Mouse (Mus musculus) skeletal muscle tissue, adult 2 months (tissue): ENCODE results near the gene Lrrc3c.
"Not testable (repeated sequence)": the region's sequence is repeated elsewhere in the genome, so short reads cannot be mapped to it uniquely, and the experiment has no call there.

Experiments used
- DNase-seq: peaks from one replicate; pipeline ENCODE4 v3.0.0-alpha.2; 2012; ENCODE audit warnings: low read depth, low spot score

Lrrc3c gene

DNA sequence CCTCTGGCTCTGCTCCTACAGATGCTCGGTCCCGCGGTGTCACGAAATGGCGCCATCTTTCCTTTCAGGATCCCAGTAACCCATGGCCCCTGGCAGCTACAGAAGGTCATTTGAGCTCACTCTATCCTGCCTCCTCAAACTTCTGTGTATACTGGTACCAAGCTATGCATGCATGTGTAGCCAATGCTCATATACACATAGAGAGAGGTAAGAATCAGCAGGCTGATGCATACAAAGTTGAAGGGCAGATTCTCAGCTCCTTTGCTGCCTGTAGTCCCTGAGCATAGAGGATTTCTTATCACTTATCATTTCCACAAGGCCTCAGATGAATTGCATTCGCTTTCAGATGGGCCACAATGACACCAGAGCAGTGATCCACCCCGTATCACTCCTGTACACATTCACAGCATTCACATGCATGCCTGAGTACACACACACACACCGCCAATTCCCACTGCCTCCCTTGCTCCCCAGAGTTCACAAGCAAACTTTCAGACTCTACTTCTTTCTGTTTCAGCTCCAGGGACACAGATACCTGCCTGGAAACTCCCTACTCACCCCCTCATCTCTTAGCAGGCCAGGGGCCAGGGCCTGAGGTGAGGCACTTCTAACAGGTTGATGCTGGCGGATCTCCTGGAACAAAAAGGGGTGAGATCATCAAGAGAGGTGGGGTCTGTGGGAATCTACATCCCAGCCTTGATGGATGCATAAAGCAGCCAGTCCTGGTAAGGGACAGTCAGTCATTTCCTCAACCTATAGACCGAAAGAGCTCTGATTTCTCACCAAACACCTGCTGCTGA, 27.7 kb downstream of the Lrrc3c start, which contains the start of the genes Gm12355 and Gsdma3:
TSS of gene Gm12355 (minus strand) at position 51 of the 800 bp plus-strand sequence.
TSS of gene Gsdma3 (plus strand) at position 750 of the 800 bp plus-strand sequence.
- no peak for DNase-seq

DNA sequence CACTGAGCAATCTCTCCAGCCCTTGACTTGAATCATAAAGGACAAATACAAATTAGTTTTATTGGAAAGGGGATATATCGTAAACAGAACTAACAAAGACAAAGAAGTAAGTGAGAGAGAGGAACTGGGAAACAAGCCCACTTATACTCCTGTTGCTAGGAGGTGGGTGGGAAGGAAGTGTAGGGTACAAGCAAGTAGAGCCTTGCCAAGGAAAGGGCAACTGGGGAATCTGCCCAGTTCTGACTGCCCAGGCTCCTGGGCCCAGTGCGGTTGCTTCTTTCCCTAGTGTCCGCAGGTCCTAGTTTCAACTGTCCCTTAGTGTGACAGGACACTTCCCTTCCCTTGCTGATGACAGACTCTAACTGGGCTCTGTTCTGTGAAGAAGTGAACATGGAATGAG, 30.6 kb downstream of the Lrrc3c start:
- DNase-seq, result no peak

DNA sequence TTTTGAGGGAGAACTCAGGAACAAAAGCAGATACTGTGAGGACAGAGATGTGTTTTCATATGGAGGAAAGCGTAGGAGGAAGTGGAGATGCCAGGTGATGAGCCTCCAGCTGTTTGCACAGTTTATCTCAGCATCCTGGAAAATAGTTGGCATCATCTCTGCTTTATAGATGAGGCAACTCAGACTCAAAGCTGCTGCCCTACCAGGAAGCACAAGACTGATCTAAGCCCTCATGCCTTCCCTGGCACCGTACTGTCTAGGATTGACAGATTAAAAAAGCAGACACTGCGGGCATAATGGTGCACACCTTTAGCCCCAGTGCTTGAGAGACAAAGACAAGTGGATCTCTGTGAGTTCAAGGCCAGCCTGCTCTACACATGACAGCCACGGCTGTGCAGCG, 32.6 kb downstream of the Lrrc3c start:
- no peak for DNase-seq

DNA sequence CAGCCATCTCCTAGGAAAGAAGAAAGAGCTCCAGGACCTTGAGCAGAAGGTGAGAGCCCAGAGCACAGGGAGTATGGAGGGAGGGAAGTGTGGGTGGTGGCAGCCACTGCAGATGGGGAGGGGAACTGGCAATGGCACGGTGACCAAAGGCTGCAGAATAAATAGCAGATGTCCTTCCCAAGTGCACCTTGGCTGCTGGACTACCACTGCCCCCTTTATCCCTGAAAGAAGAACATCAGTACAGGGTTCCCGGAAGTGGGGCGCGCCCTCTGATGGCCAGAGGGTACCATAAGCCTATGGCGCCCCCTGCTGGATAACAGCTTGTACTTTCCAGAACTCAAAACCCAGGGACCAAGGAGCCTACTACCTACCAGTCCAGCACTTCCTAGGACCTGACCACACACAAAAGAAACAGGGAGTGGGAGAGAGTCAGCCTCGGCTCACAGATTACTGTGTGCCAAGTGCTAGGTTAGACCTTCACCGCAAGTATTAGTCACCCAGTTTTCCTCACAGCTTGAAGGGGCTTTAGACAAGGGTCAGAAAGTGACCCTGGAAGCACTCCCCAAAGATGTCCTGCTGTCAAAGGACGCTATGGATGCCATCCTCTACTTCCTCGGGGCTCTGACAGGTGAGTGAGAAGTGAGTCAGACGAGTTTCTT, 37.4 kb downstream of the Lrrc3c start:
- DNase-seq, result not testable (repeated sequence)

DNA sequence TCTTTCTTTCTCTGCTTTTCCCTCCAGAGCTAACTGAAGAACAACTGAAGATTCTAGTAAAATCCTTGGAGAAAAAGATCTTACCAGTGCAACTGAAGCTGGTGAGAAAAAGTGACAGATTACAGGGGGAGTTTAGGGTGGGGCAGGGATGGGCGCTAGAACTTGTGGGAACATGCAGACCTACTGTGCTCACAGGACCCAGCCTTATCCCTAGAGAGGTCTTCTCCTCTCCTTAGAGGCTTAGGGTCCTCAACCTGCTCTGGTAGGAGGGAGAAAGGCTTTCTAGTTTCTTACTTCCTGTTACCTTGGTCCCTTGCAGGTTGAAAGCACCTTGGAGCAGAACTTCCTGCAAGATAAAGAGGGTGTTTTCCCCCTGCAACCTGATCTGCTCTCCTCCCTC, 39.4 kb downstream of the Lrrc3c start:
- DNase-seq, result no peak

DNA sequence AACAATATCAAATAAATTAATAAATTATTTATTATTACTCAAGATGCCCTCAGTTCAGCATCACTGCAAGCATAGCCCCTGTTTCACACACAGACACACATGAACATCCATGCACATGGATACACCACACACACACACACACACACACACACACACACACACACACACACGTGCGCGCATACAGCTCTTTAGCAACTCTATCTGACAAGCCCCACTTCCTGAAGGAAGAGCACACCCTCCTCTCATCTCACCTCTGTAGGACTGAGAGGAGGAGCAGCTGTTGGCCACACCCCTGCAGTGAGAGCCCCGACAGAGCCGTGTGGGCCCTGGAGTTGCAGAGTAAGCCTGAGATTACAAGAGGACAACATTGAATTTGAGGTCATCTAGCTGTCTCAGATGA, 42.0 kb downstream of the Lrrc3c start:
- DNase-seq, result no peak

DNA sequence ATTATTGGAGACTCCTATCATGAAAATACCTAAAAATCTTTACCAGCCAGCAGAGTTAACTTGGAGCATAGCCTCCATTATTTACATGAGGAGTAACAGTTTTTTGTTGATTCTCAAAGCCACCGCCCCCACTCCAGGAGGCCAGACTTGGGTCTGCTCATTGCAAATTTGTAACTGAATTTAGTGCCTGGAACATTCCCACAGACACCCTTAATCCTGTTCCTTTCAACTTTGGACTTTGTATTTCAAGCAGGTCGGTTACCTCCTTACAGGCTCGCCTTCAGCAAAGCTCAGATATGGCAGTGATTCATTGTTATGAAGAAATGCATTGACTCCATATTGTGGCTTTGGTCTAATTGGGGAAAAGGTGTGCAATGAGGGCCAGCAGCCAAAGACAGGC, 46.7 kb downstream of the Lrrc3c start:
- DNase-seq, result no peak

DNA sequence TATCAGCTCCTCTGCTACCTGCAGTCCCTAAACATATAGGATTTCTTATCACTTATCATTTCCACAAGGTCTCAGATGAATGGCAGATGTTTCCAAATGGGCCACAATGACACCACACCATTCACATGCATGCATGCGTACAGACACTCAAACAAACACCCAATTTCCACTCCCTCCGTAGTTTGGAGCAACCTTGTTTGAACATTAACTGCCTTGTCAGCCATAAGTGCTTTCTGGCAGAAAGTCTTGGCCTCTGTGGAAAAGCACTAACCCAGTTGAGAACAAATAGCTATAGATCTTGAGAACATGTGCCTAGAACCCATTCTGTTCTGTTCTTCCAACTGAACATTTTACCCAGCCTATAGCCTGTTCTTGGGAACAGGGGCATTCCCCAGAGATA, 47.9 kb downstream of the Lrrc3c start:
- no peak for DNase-seq

DNA sequence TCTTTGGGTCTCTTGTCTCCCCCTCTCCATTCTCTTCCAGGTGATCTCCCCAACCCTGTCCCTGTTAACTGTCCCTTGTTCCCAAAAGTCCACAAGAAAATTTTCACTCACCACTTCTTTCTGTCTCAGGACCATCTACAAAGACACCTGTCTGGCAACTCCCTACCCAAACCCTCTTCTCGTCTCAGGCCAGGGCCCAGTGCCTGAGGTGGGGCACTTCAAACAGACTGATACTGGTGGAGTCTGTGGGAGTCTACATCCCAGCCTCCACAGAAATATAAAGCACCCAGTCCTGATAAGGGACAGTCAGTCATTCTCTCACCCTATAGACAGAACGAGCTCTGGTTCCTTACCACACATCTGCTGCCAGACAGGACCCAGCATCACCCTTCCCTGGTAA, 48.4 kb downstream of the Lrrc3c start, which contains the start of gene Gsdma2:
TSS of gene Gsdma2 (plus strand) at position 301 of the 400 bp plus-strand sequence.
- DNase-seq, result no peak
